Mouse (Mus musculus) heart, adult 18-20 months (tissue): ENCODE measurements around the gene Clmn. TPM values are rescaled to one million over a fixed set of nuclear protein-coding genes. Genes with fewer than 3 reads are reported as not detected.

Source experiments
- DNase-seq, 2 experiments: peaks; one replicate each; pipeline ENCODE4 v3.0.0; 2021 to 2022; ENCODE audit warnings: mixed read lengths in 1 of 2
- long read RNA-seq, 2 experiments: library from polyadenylated mRNA; stranded (forward); transcript quantifications; one replicate each; pipeline ENCODE4 v2.0.0; 2021
- total RNA-seq, 2 experiments: library from RNA; stranded (reverse); gene quantifications; 2 replicates each; pipeline ENCODE4 v1.2.3; 2021

The Clmn gene
- 1 to 10 TPM; 1.9 to 2.9 TPM for total RNA-seq
- long read RNA-seq, experiment 1, result 0 reads
- long read RNA-seq, experiment 2, result 0 reads

- peak; percentile 15 to 28 for DNase-seq
These were observed at the start of gene Clmn for GRCm38 (mm10) chr12:104864439-104865165. Clmn (minus strand) TSS chr12:104865076.

- DNase-seq, result no peak
These were observed 48.1 kb upstream of the Clmn start for GRCm38 (mm10) chr12:104912990-104913389.

GRCm38 (mm10) chr12:104912281-104912933 lies 47.5 kb upstream of the Clmn start:
- no peak for DNase-seq

- no peak for DNase-seq
These were observed 44.9 kb upstream of the Clmn start for GRCm38 (mm10) chr12:104909750-104910149.

GRCm38 (mm10) chr12:104908986-104909385 lies 44.1 kb upstream of the Clmn start:
- no peak for DNase-seq

- no peak for DNase-seq
These were observed 43.3 kb upstream of the Clmn start for GRCm38 (mm10) chr12:104908024-104908781.

- DNase-seq, result no peak
These were observed 42.3 kb upstream of the Clmn start for GRCm38 (mm10) chr12:104907133-104907532.

GRCm38 (mm10) chr12:104904138-104904537 lies 39.3 kb upstream of the Clmn start:
- DNase-seq, result no peak

- no peak for DNase-seq
These were observed 37.6 kb upstream of the Clmn start for GRCm38 (mm10) chr12:104902392-104903053.

- no peak for DNase-seq
These were observed 36.4 kb upstream of the Clmn start for GRCm38 (mm10) chr12:104901320-104901719.

- DNase-seq, result peak; percentile 41 to 51
These were observed 35.0 kb upstream of the Clmn start for GRCm38 (mm10) chr12:104899835-104900234.

- no peak for DNase-seq
These were observed 34.3 kb upstream of the Clmn start for GRCm38 (mm10) chr12:104899161-104899560.

GRCm38 (mm10) chr12:104898718-104899117 lies 33.8 kb upstream of the Clmn start:
- DNase-seq, result peak in 1 of 2 experiments; percentile 16

GRCm38 (mm10) chr12:104897051-104897618 lies 32.3 kb upstream of the Clmn start:
- DNase-seq, result no peak

GRCm38 (mm10) chr12:104896640-104897039 lies 31.8 kb upstream of the Clmn start:
- no peak for DNase-seq

GRCm38 (mm10) chr12:104892245-104892644 lies 27.4 kb upstream of the Clmn start:
- DNase-seq, result no peak

GRCm38 (mm10) chr12:104890066-104890465 lies 25.2 kb upstream of the Clmn start:
- no peak for DNase-seq

GRCm38 (mm10) chr12:104886104-104886503 lies 21.2 kb upstream of the Clmn start:
- no peak for DNase-seq

- no peak for DNase-seq
These were observed 17.7 kb upstream of the Clmn start for GRCm38 (mm10) chr12:104882533-104882932.

GRCm38 (mm10) chr12:104882061-104882460 lies 17.2 kb upstream of the Clmn start:
- no peak for DNase-seq

GRCm38 (mm10) chr12:104881518-104882060 lies 16.7 kb upstream of the Clmn start:
- DNase-seq, result no peak

GRCm38 (mm10) chr12:104880367-104880766 lies 15.5 kb upstream of the Clmn start:
- no peak for DNase-seq
